Mouse (Mus musculus) midbrain, embryonic 15.5 days (tissue): ENCODE measurements around the gene Lypd5. TPM values are rescaled to one million over a fixed set of nuclear protein-coding genes. Genes with fewer than 3 reads are reported as not detected.
A peak's percentile ranks its signal among the peaks of the same experiment; 100 is the strongest.

ENCODE experiments used
- ATAC-seq: fragments of 200-750 bp; cut with Nextera tagmentation; replicated peaks from 2 replicates; pipeline ENCODE4 v1.8.0; 2017; ENCODE audit warnings: moderate TSS enrichment
- H3K27ac ChIP-seq: fragments of 300-500 bp; sonication (generic); 2 replicates; pipeline ENCODE4 v1.5.1; 2015; ENCODE audit warnings: mild to moderate bottlenecking, inconsistent platforms
- H3K27me3 ChIP-seq: fragments of 300-500 bp; sonication (generic); replicated peaks from 2 replicates; pipeline ENCODE4 v1.6.1; 2015; ENCODE audit warnings: inconsistent platforms
- H3K36me3 ChIP-seq: fragments of 300-500 bp; sonication (generic); replicated peaks from 2 replicates; pipeline ENCODE4 v1.6.1; 2015; ENCODE audit warnings: inconsistent platforms
- H3K4me1 ChIP-seq: fragments of 300-500 bp; sonication (generic); 2 replicates; pipeline ENCODE4 v1.6.1; 2015; ENCODE audit warnings: inconsistent platforms
- H3K4me2 ChIP-seq: fragments of 300-500 bp; sonication (generic); 2 replicates; pipeline ENCODE4 v1.6.1; 2015; ENCODE audit warnings: inconsistent platforms, mild to moderate bottlenecking, moderate library complexity
- H3K4me3 ChIP-seq: fragments of 300-500 bp; sonication (generic); 2 replicates; pipeline ENCODE4 v1.5.1; 2015; ENCODE audit warnings: mild to moderate bottlenecking, inconsistent platforms
- H3K9ac ChIP-seq: fragments of 300-500 bp; sonication (generic); 2 replicates; pipeline ENCODE4 v1.6.1; 2015; ENCODE audit warnings: mild to moderate bottlenecking, inconsistent platforms
- H3K9me3 ChIP-seq: fragments of 300-500 bp; sonication (generic); 2 replicates; pipeline ENCODE4 v1.6.1; 2016; ENCODE audit warnings: inconsistent platforms
- WGBS: fragments of 180-500 bp; shearing (Covaris S2); methylation state at CpG from one replicate; pipeline ENCODE4 v1.1.7; 2015; ENCODE audit warnings: mixed read lengths; 5-methylcytosine and 5-hydroxymethylcytosine counted together
- polyA plus RNA-seq: library from polyadenylated mRNA; unstranded; fragments of >200 nt; fragmentation: Nextera tagmentation; extraction: Ambion mirVana; gene quantifications from 2 replicates; pipeline ENCODE4 v1.2.1, GENCODE M21; 2015

The Lypd5 gene
- polyA plus RNA-seq, 1 experiment from 2014 or later, result not detected

- WGBS, result 34% methylated on average over 17 of the region's 20 CpGs
- ATAC-seq, result peak; percentile 53
- peaks cover 13% of the 10 kb centered on the region for H3K4me1 ChIP-seq
- 0 out of 2 replicates have a peak overlapping the region, but pooled peaks have one; percentile 10 for H3K4me2 ChIP-seq
- H3K9me3 ChIP-seq, result no peaks in the 10 kb centered on the region
- H3K27ac ChIP-seq, result peak overlapping the region; percentile 62
- no peaks in the 10 kb centered on the region for H3K36me3 ChIP-seq
- H3K9ac ChIP-seq, result no peak overlapping the region
- no peak overlapping the region for H3K4me3 ChIP-seq
- H3K27me3 ChIP-seq, result peaks cover 6% of the 10 kb centered on the region
These were observed 24.8 kb downstream of the Lypd5 start for GRCm38 (mm10) chr7:24373538-24374379.

GRCm38 (mm10) chr7:24376456-24376855, 27.5 kb downstream of the Lypd5 start:
- WGBS, result 91% methylated on average over 8 of the region's 8 CpGs
- Histone ChIP-seq H3K4me3 (no peak overlapping the region), H3K9me3 (no peaks in the 10 kb centered on the region), H3K4me1 (peaks cover 13% of the 10 kb centered on the region), H3K27ac (no peak overlapping the region), H3K36me3 (no peaks in the 10 kb centered on the region), H3K27me3 (peaks cover 6% of the 10 kb centered on the region), H3K9ac (no peak overlapping the region), H3K4me2 (no peak overlapping the region)
- no peak for ATAC-seq

- Histone ChIP-seq H3K4me1 (peaks cover 13% of the 10 kb centered on the region), H3K27ac (no peak overlapping the region), H3K36me3 (no peaks in the 10 kb centered on the region), H3K27me3 (peaks cover 6% of the 10 kb centered on the region), H3K9ac (no peak overlapping the region), H3K9me3 (no peaks in the 10 kb centered on the region), H3K4me3 (peak overlapping the region; percentile 25), H3K4me2 (peak overlapping the region; percentile 48)
- WGBS, result 7% methylated on average over 49 of the region's 49 CpGs
- no peak for ATAC-seq
These were observed 28.3 kb downstream of the Lypd5 start for GRCm38 (mm10) chr7:24377091-24377865.

- no peak for ATAC-seq
- Histone ChIP-seq H3K4me3 (no peak overlapping the region), H3K4me1 (peaks cover 13% of the 10 kb centered on the region), H3K4me2 (no peak overlapping the region), H3K27me3 (peaks cover 6% of the 10 kb centered on the region), H3K9ac (no peak overlapping the region), H3K27ac (no peak overlapping the region), H3K36me3 (no peaks in the 10 kb centered on the region), H3K9me3 (no peaks in the 10 kb centered on the region)
- 73% methylated on average over 10 of the region's 10 CpGs for WGBS
These were observed 29.2 kb downstream of the Lypd5 start for GRCm38 (mm10) chr7:24378049-24378701.

GRCm38 (mm10) chr7:24379934-24380333, 30.9 kb downstream of the Lypd5 start:
- no peak for ATAC-seq
- no peaks in the 10 kb centered on the region for H3K36me3 ChIP-seq
- no peak overlapping the region for H3K9ac ChIP-seq
- H3K4me2 ChIP-seq, result no peak overlapping the region
- no peak overlapping the region for H3K4me3 ChIP-seq
- H3K4me1 ChIP-seq, result peaks cover 7% of the 10 kb centered on the region
- WGBS, result 74% methylated on average over 7 of the region's 7 CpGs
- no peaks in the 10 kb centered on the region for H3K9me3 ChIP-seq
- no peak overlapping the region for H3K27ac ChIP-seq
- H3K27me3 ChIP-seq, result peaks cover 6% of the 10 kb centered on the region

GRCm38 (mm10) chr7:24380370-24380769, 31.4 kb downstream of the Lypd5 start:
- no peak for ATAC-seq
- H3K4me1 ChIP-seq, result peaks cover 7% of the 10 kb centered on the region
- no peak overlapping the region for H3K4me2 ChIP-seq
- no peaks in the 10 kb centered on the region for H3K9me3 ChIP-seq
- no peak overlapping the region for H3K9ac ChIP-seq
- no peaks in the 10 kb centered on the region for H3K36me3 ChIP-seq
- no peak overlapping the region for H3K4me3 ChIP-seq
- WGBS, result 64% methylated on average over 2 of the region's 2 CpGs
- peaks cover 6% of the 10 kb centered on the region for H3K27me3 ChIP-seq
- H3K27ac ChIP-seq, result no peak overlapping the region

- no peaks in the 10 kb centered on the region for H3K4me1 ChIP-seq
- H3K9me3 ChIP-seq, result no peaks in the 10 kb centered on the region
- H3K27ac ChIP-seq, result no peak overlapping the region
- H3K4me2 ChIP-seq, result no peak overlapping the region
- no peak overlapping the region for H3K9ac ChIP-seq
- 87% methylated on average over 16 of the region's 16 CpGs for WGBS
- no peaks in the 10 kb centered on the region for H3K36me3 ChIP-seq
- ATAC-seq, result no peak
- H3K27me3 ChIP-seq, result no peaks in the 10 kb centered on the region
- no peak overlapping the region for H3K4me3 ChIP-seq
These were observed 33.9 kb downstream of the Lypd5 start for GRCm38 (mm10) chr7:24382730-24383372.

GRCm38 (mm10) chr7:24384070-24384469, 35.1 kb downstream of the Lypd5 start:
- H3K36me3 ChIP-seq, result no peaks in the 10 kb centered on the region
- no peak overlapping the region for H3K4me2 ChIP-seq
- H3K27ac ChIP-seq, result no peak overlapping the region
- H3K9me3 ChIP-seq, result no peaks in the 10 kb centered on the region
- H3K4me1 ChIP-seq, result no peaks in the 10 kb centered on the region
- ATAC-seq, result no peak
- no peak overlapping the region for H3K4me3 ChIP-seq
- WGBS, result 65% methylated on average over 6 of the region's 6 CpGs
- H3K27me3 ChIP-seq, result no peaks in the 10 kb centered on the region
- no peak overlapping the region for H3K9ac ChIP-seq

- Histone ChIP-seq H3K9me3 (no peaks in the 10 kb centered on the region), H3K36me3 (no peaks in the 10 kb centered on the region), H3K27ac (no peak overlapping the region), H3K9ac (no peak overlapping the region), H3K27me3 (no peaks in the 10 kb centered on the region), H3K4me3 (peak overlapping the region; percentile 12; the same call in 1 of the 2 replicates), H3K4me2 (peak overlapping the region; percentile 30), H3K4me1 (no peaks in the 10 kb centered on the region)
- 9% methylated on average over 11 of the region's 11 CpGs for WGBS
- peak; percentile 45; the same call in 1 of the 2 replicates for ATAC-seq
These were observed 35.8 kb downstream of the Lypd5 start for GRCm38 (mm10) chr7:24384827-24385226.

- Histone ChIP-seq H3K9me3 (no peaks in the 10 kb centered on the region), H3K4me2 (no peak overlapping the region), H3K4me3 (no peak overlapping the region), H3K27me3 (no peaks in the 10 kb centered on the region), H3K9ac (no peak overlapping the region), H3K4me1 (no peaks in the 10 kb centered on the region), H3K27ac (no peak overlapping the region), H3K36me3 (no peaks in the 10 kb centered on the region)
- ATAC-seq, result no peak
- 78% methylated on average over 10 of the region's 10 CpGs for WGBS
These were observed 38.1 kb downstream of the Lypd5 start for GRCm38 (mm10) chr7:24387059-24387556.

GRCm38 (mm10) chr7:24389516-24390187, 40.7 kb downstream of the Lypd5 start:
- Histone ChIP-seq H3K9ac (no peak overlapping the region), H3K27ac (no peak overlapping the region), H3K4me1 (no peaks in the 10 kb centered on the region), H3K36me3 (no peaks in the 10 kb centered on the region), H3K4me3 (no peak overlapping the region), H3K27me3 (no peaks in the 10 kb centered on the region), H3K4me2 (no peak overlapping the region), H3K9me3 (no peaks in the 10 kb centered on the region)
- WGBS, result 68% methylated on average over 13 of the region's 13 CpGs
- no peak for ATAC-seq
